8 mouse cellular contexts compared by ENCODE assay signal in genomic region chr8:105850611-105851010, GRCm38 (mm10). TPM values are rescaled to one million over a fixed set of nuclear protein-coding genes. Genes with fewer than 3 reads are reported as not detected.
A peak's percentile ranks its signal among the peaks of the same experiment; 100 is the strongest.
DNase-seq lines count a peak whose midpoint lies in the region; ATAC-seq lines count a peak whose summit lies in the region.

No protein-coding gene starts in this region.

- H3K9me3 ChIP-seq in heart, embryonic 10.5 days: no peaks in the 10 kb centered on the region
- no peaks in the 10 kb centered on the region for H3K9me3 ChIP-seq in hindbrain, embryonic 11.5 days (ENCODE audit: control insufficient read depth, low read length)
- H3K9me3 ChIP-seq in midbrain, embryonic 10.5 days (replicated peaks): no peaks in the 10 kb centered on the region

- no peak for DNase-seq in heart, embryonic 10.5 days (ENCODE audit: low spot score)
- no peak for DNase-seq in heart, postnatal 4 days
- peak; percentile 72 for DNase-seq in ES-CJ7 (ENCODE audit: low read depth, low spot score)
- no peak for DNase-seq in hindbrain, embryonic 11.5 days (ENCODE audit: low spot score)
- no peak for DNase-seq in midbrain, embryonic 10.5 days (ENCODE audit: low spot score)
- DNase-seq in left cerebral cortex, postnatal 4 days: no peak
- DNase-seq in frontal cortex, postnatal 36 days (ENCODE audit: low spot score in 2 of 2): no peak

- H3K4me1 ChIP-seq in heart, embryonic 10.5 days: peaks cover 16% of the 10 kb centered on the region
- peaks cover 5% of the 10 kb centered on the region for H3K4me1 ChIP-seq in hindbrain, embryonic 11.5 days (replicated peaks; ENCODE audit: control insufficient read depth, insufficient read depth, low read length)
- H3K4me1 ChIP-seq in midbrain, embryonic 10.5 days: peaks cover 23% of the 10 kb centered on the region

- 0 out of 2 replicates have a peak overlapping the region, but pooled peaks have one; percentile 47 for H3K27ac ChIP-seq in heart, embryonic 10.5 days
- no peak overlapping the region for H3K27ac ChIP-seq in hindbrain, embryonic 11.5 days (ENCODE audit: low read depth, low read length)
- H3K27ac ChIP-seq in midbrain, embryonic 10.5 days (replicated peaks): no peak overlapping the region

- H3K36me3 ChIP-seq in heart, embryonic 10.5 days: peaks cover 44% of the 10 kb centered on the region
- H3K36me3 ChIP-seq in hindbrain, embryonic 11.5 days (ENCODE audit: control insufficient read depth, insufficient read depth, low read length): no peaks in the 10 kb centered on the region
- H3K36me3 ChIP-seq in midbrain, embryonic 10.5 days: peaks cover 41% of the 10 kb centered on the region

- WGBS in heart, embryonic 10.5 days: 79% methylated on average over 7 of the region's 7 CpGs
- 83% methylated on average over 7 of the region's 7 CpGs for WGBS in hindbrain, embryonic 11.5 days
- WGBS in midbrain, embryonic 10.5 days: 84% methylated on average over 7 of the region's 7 CpGs

- peak overlapping the region; percentile 29 for H3K4me2 ChIP-seq in hindbrain, embryonic 11.5 days (replicated peaks; ENCODE audit: low read depth, low read length)

- intact Hi-C loops in left cerebral cortex, postnatal 4 days (cut with DNase I): no loop called here

- H3K27me3 ChIP-seq in heart, embryonic 10.5 days (ENCODE audit: insufficient read depth, poor library complexity, severe bottlenecking): no peaks in the 10 kb centered on the region
- no peaks in the 10 kb centered on the region for H3K27me3 ChIP-seq in hindbrain, embryonic 11.5 days (ENCODE audit: control insufficient read depth, insufficient read depth, low read length)
- no peaks in the 10 kb centered on the region for H3K27me3 ChIP-seq in midbrain, embryonic 10.5 days (ENCODE audit: low read depth, poor library complexity, severe bottlenecking)

- no peak overlapping the region; the same call in 1 of the 2 replicates for H3K9ac ChIP-seq in hindbrain, embryonic 11.5 days (ENCODE audit: low read depth, low read length)

- peak overlapping the region; percentile 83 for H3K4me3 ChIP-seq in heart, embryonic 10.5 days
- no peak overlapping the region; the same call in 1 of the 2 replicates for H3K4me3 ChIP-seq in hindbrain, embryonic 11.5 days (ENCODE audit: low read depth, low read length)
- peak overlapping the region; percentile 83 for H3K4me3 ChIP-seq in midbrain, embryonic 10.5 days

- no peak for ATAC-seq in hindbrain, embryonic 11.5 days (ENCODE audit: low FRiP score)
- ATAC-seq in inflammation-experienced regulatory T-cells, adult 6 months: no peak

RNA-seq across cellular contexts. Expression of gene Cenpt, which starts 2.5 kb away (rescaled TPM):
- polyA plus RNA-seq in heart, embryonic 10.5 days (2016; fragmentation: Nextera tagmentation; extraction: Ambion mirVana): 46.5 and 55.2 TPM in 2 replicates
- 10 to 100 TPM; 16.8 to 18.4 TPM for total RNA-seq in heart, postnatal 4 days (2021)
- polyA plus RNA-seq in hindbrain, embryonic 11.5 days (2014; fragmentation: Nextera tagmentation; extraction: Ambion mirVana): 55.4 TPM in 2 replicates
- 55.7 and 62.6 TPM in 2 replicates for polyA plus RNA-seq in midbrain, embryonic 10.5 days (2016; fragmentation: Nextera tagmentation; extraction: Ambion mirVana)
- 10 to 100 TPM; 37.9 to 39.7 TPM for total RNA-seq in left cerebral cortex, postnatal 4 days (2021)
- 10 to 100 TPM; 13.8 to 22.1 (median 18.4) TPM for polyA plus RNA-seq in inflammation-experienced regulatory T-cells, adult 6 months (2017; shearing (Covaris generic))

RNA-seq across cellular contexts. Expression of gene Thap11, which starts 4.3 kb away (rescaled TPM):
- polyA plus RNA-seq in heart, embryonic 10.5 days (2016; fragmentation: Nextera tagmentation; extraction: Ambion mirVana): 61.6 and 74.0 TPM in 2 replicates
- total RNA-seq in heart, postnatal 4 days (2021): 10 to 100 TPM; 26.4 to 29.3 TPM
- polyA plus RNA-seq in hindbrain, embryonic 11.5 days (2014; fragmentation: Nextera tagmentation; extraction: Ambion mirVana): 60.5 and 66.7 TPM in 2 replicates
- polyA plus RNA-seq in midbrain, embryonic 10.5 days (2016; fragmentation: Nextera tagmentation; extraction: Ambion mirVana): 82.2 and 88.1 TPM in 2 replicates
- total RNA-seq in left cerebral cortex, postnatal 4 days (2021): 10 to 100 TPM; 32.7 to 35.3 TPM
- polyA plus RNA-seq in inflammation-experienced regulatory T-cells, adult 6 months (2017; shearing (Covaris generic)): 1 to 10 TPM; 5.5 to 6.7 (median 6.0) TPM

RNA-seq across cellular contexts. Expression of gene Nutf2, which starts 9.8 kb away (rescaled TPM):
- 274 and 314 TPM in 2 replicates for polyA plus RNA-seq in heart, embryonic 10.5 days (2016; fragmentation: Nextera tagmentation; extraction: Ambion mirVana)
- 10 to 100 TPM; 44.7 to 45.7 TPM for total RNA-seq in heart, postnatal 4 days (2021)
- polyA plus RNA-seq in hindbrain, embryonic 11.5 days (2014; fragmentation: Nextera tagmentation; extraction: Ambion mirVana): 256 and 278 TPM in 2 replicates
- polyA plus RNA-seq in midbrain, embryonic 10.5 days (2016; fragmentation: Nextera tagmentation; extraction: Ambion mirVana): 375 and 418 TPM in 2 replicates
- total RNA-seq in left cerebral cortex, postnatal 4 days (2021): 10 to 100 TPM; 35.2 to 48.7 TPM
- polyA plus RNA-seq in inflammation-experienced regulatory T-cells, adult 6 months (2017; shearing (Covaris generic)): 10 to 100 TPM; 10.8 to 70.1 (median 13.0) TPM

RNA-seq across cellular contexts. Expression of gene Tsnaxip1, which starts 23.1 kb away (rescaled TPM):
- polyA plus RNA-seq in heart, embryonic 10.5 days (2016; fragmentation: Nextera tagmentation; extraction: Ambion mirVana): 0.06 TPM in 2 replicates
- not detected for total RNA-seq in heart, postnatal 4 days (2021)
- polyA plus RNA-seq in hindbrain, embryonic 11.5 days (2014; fragmentation: Nextera tagmentation; extraction: Ambion mirVana): 1.2 and 1.4 TPM in 2 replicates
- polyA plus RNA-seq in midbrain, embryonic 10.5 days (2016; fragmentation: Nextera tagmentation; extraction: Ambion mirVana): 0.22 and 0.23 TPM in 2 replicates
- under 1 TPM; 0.26 to 0.50 TPM for total RNA-seq in left cerebral cortex, postnatal 4 days (2021)
- polyA plus RNA-seq in inflammation-experienced regulatory T-cells, adult 6 months (2017; shearing (Covaris generic)): not detected

RNA-seq across cellular contexts. Expression of gene Ranbp10, which starts 23.5 kb away (rescaled TPM):
- polyA plus RNA-seq in heart, embryonic 10.5 days (2016; fragmentation: Nextera tagmentation; extraction: Ambion mirVana): 8.6 and 10.4 TPM in 2 replicates
- 10 to 100 TPM; 22.3 to 23.1 TPM for total RNA-seq in heart, postnatal 4 days (2021)
- 13.7 and 17.8 TPM in 2 replicates for polyA plus RNA-seq in hindbrain, embryonic 11.5 days (2014; fragmentation: Nextera tagmentation; extraction: Ambion mirVana)
- 9.6 and 11.4 TPM in 2 replicates for polyA plus RNA-seq in midbrain, embryonic 10.5 days (2016; fragmentation: Nextera tagmentation; extraction: Ambion mirVana)
- total RNA-seq in left cerebral cortex, postnatal 4 days (2021): 10 to 100 TPM; 21.8 to 23.6 TPM
- 1 to 10 TPM; 5.3 to 8.7 (median 5.9) TPM for polyA plus RNA-seq in inflammation-experienced regulatory T-cells, adult 6 months (2017; shearing (Covaris generic))
